Mouse (Mus musculus): ENCODE results near the gene Adm. TPM values are rescaled to one million over a fixed set of nuclear protein-coding genes. Genes with fewer than 3 reads are reported as not detected.

The Adm gene
- polyA plus RNA-seq, 1 experiment, result not detected

DNA sequence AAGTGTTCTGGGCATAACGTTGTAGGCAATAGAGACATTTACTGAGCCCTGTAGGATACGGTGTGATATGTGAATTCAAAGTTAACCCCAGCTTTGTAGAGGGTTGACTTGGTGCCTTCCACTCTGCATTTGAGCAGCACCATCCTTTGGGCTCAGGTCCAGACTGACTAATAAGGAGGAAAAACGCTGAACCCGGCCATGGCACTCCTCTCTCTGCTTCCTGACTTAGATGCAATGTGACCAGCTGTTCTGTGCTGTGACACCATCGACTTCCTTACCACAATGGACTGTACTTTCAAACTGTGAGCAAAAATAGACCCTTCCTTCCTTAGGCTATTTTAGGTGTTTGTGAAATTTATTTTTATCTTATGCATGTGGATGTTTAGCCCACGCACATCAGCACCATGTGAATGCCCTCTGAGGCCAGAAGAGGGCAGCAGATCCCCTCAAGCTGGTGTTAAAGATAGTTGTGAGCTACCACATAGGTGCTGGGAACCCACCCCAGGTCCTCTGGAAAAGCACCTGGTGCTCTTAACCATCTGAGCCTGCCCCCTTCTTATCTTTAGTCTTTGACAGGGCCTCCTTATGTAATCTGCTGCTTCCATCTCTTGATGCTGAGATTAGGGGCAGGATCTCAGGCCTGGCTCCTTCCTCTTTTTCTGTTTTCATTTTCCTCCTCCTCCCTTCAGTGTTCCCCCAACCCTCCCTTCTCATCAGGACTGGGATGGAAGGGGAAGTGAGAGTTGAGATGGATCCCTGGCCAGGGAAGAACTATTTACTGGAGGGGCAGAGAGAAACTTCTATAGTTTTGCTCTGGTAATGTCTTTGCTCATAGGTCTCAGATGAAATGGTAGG is 21.9 kb downstream of the Adm start:
- Histone ChIP-seq H3K9me3 (ENCODE audit: control insufficient read depth, low read length) (peaks cover 6% of the 10 kb centered on the region), H3K4me3 (replicated peaks) (no peak overlapping the region), H3K4me1 (ENCODE audit: control insufficient read depth) (no peaks in the 10 kb centered on the region), H3K27me3 (ENCODE audit: control insufficient read depth) (no peaks in the 10 kb centered on the region), H3K36me3 (ENCODE audit: control insufficient read depth) (no peaks in the 10 kb centered on the region)
- TF ChIP-seq GATA1 (IDR thresholded peaks at IDR 0.05; ENCODE audit: low read length), result no peak
- no peak for TF ChIP-seq TAL1 (IDR thresholded peaks at IDR 0.05; ENCODE audit: low read length)

DNA sequence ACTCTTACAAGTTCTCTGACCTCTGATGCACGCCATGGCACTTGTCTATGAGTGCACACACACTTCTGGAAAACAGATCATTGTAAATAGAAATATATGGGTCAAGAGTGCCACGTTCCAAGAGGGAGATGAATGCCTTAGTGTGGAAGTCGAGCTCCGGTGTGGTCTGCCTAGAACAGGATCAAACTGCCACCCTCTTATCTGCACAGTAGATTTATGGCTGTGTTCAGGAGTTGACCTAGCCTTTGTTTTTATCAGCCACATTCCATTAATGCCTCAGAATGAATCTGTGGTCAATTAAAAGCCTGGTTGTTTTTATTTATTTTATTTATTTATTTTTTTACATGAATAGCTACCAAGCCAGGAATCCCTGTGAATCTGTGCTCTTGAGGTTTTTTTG is 23.0 kb downstream of the Adm start:
- no peaks in the 10 kb centered on the region for H3K4me1 ChIP-seq (ENCODE audit: control insufficient read depth)
- H3K36me3 ChIP-seq (ENCODE audit: control insufficient read depth), result no peaks in the 10 kb centered on the region
- no peak overlapping the region for H3K4me3 ChIP-seq (replicated peaks)
- H3K9me3 ChIP-seq (ENCODE audit: control insufficient read depth, low read length), result peaks cover 6% of the 10 kb centered on the region
- no peak for TF ChIP-seq TAL1 (IDR thresholded peaks at IDR 0.05; ENCODE audit: low read length)
- TF ChIP-seq GATA1 (IDR thresholded peaks at IDR 0.05; ENCODE audit: low read length), result no peak
- no peaks in the 10 kb centered on the region for H3K27me3 ChIP-seq (ENCODE audit: control insufficient read depth)

DNA sequence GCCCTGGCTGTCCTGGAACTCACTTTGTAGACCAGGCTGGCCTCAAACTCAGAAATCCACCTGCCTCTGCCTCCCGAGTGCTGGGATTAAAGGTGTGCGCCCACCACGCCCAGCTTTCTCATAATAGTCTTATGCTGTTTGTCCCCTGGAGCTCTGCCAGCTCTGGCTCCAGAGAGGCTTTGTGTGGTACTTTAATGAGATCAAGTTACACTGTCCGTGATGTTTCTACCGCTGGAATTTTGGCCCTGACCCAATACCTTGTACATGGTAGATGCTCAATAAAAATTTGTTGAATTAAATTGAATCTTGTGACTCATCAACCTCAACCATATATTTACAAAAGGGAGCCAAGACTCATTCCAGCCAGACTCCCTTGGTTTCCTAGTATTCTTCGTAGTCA is 23.6 kb downstream of the Adm start:
- Histone ChIP-seq H3K4me3 (replicated peaks) (no peak overlapping the region), H3K36me3 (ENCODE audit: control insufficient read depth) (no peaks in the 10 kb centered on the region), H3K27me3 (ENCODE audit: control insufficient read depth) (no peaks in the 10 kb centered on the region), H3K4me1 (ENCODE audit: control insufficient read depth) (no peaks in the 10 kb centered on the region), H3K9me3 (ENCODE audit: control insufficient read depth, low read length) (peaks cover 6% of the 10 kb centered on the region)
- TF ChIP-seq GATA1 (IDR thresholded peaks at IDR 0.05; ENCODE audit: low read length), result no peak
- TF ChIP-seq TAL1 (IDR thresholded peaks at IDR 0.05; ENCODE audit: low read length), result no peak

DNA sequence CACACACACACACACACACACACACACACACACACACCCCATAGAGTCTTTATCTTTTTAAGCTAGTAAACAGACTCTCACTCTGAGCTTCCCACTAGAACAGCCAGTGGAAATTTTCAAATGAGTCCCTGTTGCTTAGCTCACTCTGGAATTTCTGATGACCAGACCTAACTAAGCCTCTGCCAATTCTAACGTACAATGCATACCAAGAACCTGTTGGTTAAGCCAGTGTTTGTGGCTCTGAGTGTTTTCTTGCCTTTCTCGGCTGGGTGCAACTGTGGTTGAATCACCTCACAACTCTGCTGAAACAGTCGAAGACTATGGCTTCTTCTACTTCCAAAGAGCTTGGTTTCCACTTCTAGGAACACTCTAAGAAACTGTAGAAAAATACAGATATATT is 27.8 kb downstream of the Adm start:
- Histone ChIP-seq H3K36me3 (ENCODE audit: control insufficient read depth) (no peaks in the 10 kb centered on the region), H3K4me3 (replicated peaks) (no peak overlapping the region), H3K27me3 (ENCODE audit: control insufficient read depth) (no peaks in the 10 kb centered on the region), H3K9me3 (ENCODE audit: control insufficient read depth, low read length) (no peaks in the 10 kb centered on the region), H3K4me1 (ENCODE audit: control insufficient read depth) (no peaks in the 10 kb centered on the region)
- TF ChIP-seq TAL1 (IDR thresholded peaks at IDR 0.05; ENCODE audit: low read length) (no peak), GATA1 (IDR thresholded peaks at IDR 0.05; ENCODE audit: low read length) (no peak)

DNA sequence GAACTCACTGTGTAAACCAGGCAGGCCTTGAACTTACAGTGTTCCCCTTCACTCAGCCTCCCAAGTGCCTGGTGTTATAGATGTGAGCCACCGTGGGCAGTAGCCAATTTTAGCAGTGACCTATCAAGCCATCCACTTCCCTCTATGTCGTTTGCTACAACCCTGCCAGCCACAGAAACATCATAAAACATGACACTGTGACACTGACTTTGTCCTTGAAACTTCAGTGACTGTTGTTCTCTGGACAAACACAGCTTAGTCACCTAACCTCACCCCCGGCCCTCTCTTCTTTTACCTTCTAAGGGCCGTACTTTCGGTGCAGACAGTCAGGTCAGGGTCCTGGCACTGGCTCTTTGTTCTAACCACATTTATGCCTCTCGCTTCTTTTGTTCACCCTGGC is 28.5 kb downstream of the Adm start:
- Histone ChIP-seq H3K27me3 (ENCODE audit: control insufficient read depth) (no peaks in the 10 kb centered on the region), H3K4me3 (replicated peaks) (no peak overlapping the region), H3K4me1 (ENCODE audit: control insufficient read depth) (no peaks in the 10 kb centered on the region), H3K36me3 (ENCODE audit: control insufficient read depth) (no peaks in the 10 kb centered on the region), H3K9me3 (ENCODE audit: control insufficient read depth, low read length) (no peaks in the 10 kb centered on the region)
- TF ChIP-seq GATA1 (IDR thresholded peaks at IDR 0.05; ENCODE audit: low read length), result no peak
- no peak for TF ChIP-seq TAL1 (IDR thresholded peaks at IDR 0.05; ENCODE audit: low read length)

DNA sequence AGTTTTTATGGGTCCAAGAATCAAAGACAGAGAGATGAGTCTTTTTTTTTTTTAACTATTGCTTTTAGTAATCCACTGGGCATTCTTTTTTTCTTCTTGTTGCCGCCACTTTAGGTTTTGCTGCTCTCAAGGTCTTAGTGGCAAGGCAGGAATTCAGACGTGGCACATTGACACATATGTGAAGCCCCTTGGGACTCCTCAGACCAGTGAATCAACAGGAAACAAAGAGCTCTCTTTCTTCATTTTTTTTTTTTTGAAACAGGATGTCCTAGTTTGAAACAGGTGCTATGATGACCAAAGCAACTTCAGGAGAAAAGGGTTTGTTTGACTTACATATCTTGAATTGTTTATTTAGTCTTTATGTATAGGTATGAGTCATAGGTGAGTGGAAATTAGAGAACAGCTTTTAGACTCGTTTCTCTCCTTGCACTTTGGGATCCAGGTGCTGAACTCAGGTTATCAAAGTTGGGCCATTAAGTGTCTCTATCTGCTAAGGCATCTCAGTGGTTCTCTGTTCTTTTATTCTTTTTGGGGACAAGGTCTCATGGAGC is 31.0 kb downstream of the Adm start:
- TF ChIP-seq TAL1 (IDR thresholded peaks at IDR 0.05; ENCODE audit: low read length) (no peak), GATA1 (IDR thresholded peaks at IDR 0.05; ENCODE audit: low read length) (no peak)
- no peaks in the 10 kb centered on the region for H3K4me1 ChIP-seq (ENCODE audit: control insufficient read depth)
- no peaks in the 10 kb centered on the region for H3K27me3 ChIP-seq (ENCODE audit: control insufficient read depth)
- no peaks in the 10 kb centered on the region for H3K9me3 ChIP-seq (ENCODE audit: control insufficient read depth, low read length)
- no peak overlapping the region for H3K4me3 ChIP-seq (replicated peaks)
- no peaks in the 10 kb centered on the region for H3K36me3 ChIP-seq (ENCODE audit: control insufficient read depth)

DNA sequence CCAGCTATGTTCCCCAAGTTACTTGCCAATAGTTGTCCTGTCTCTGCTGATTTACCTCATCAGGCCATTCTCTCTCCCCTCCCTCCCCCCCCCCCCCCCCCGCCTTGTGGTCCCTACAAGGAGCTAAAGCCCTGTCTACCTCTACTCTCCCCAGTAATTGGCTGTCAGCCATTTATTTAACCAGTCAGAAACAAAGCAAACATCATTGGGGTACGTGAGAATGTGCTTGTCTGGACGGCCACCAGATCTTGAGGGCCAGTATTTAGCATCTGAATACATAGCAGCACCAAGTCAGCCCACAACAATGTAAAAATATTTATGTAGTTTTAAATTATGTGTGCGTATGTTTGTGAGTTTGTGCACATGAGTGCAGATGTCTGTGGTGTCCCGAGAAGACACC is 39.1 kb downstream of the Adm start:
- Histone ChIP-seq H3K9me3 (ENCODE audit: control insufficient read depth, low read length) (no peaks in the 10 kb centered on the region), H3K27me3 (ENCODE audit: control insufficient read depth) (no peaks in the 10 kb centered on the region), H3K36me3 (ENCODE audit: control insufficient read depth) (no peaks in the 10 kb centered on the region), H3K4me1 (ENCODE audit: control insufficient read depth) (no peaks in the 10 kb centered on the region), H3K4me3 (replicated peaks) (no peak overlapping the region)
- TF ChIP-seq GATA1 (IDR thresholded peaks at IDR 0.05; ENCODE audit: low read length), result no peak
- TF ChIP-seq TAL1 (IDR thresholded peaks at IDR 0.05; ENCODE audit: low read length), result no peak

DNA sequence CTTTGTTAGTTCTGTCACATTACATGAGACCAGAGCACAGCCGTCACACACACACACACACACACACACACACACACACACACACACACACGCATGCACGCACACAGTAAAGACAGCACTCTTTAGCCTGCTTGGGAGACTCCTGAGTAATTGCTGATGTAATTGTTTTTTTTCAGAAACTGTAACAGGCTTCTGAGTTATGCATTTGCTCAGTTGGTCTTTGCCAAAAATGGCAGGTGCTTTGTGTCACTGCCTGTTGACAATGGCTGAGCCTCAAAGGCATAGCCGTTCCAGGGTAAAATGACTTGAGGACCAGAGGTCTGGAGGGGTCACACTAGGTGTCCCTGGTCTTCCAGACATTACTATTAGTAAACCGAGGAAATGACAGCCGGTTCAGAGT is 40.8 kb downstream of the Adm start:
- Histone ChIP-seq H3K4me3 (replicated peaks) (no peak overlapping the region), H3K9me3 (ENCODE audit: control insufficient read depth, low read length) (no peaks in the 10 kb centered on the region), H3K27me3 (ENCODE audit: control insufficient read depth) (no peaks in the 10 kb centered on the region), H3K36me3 (ENCODE audit: control insufficient read depth) (no peaks in the 10 kb centered on the region), H3K4me1 (ENCODE audit: control insufficient read depth) (no peaks in the 10 kb centered on the region)
- no peak for TF ChIP-seq GATA1 (IDR thresholded peaks at IDR 0.05; ENCODE audit: low read length)

DNA sequence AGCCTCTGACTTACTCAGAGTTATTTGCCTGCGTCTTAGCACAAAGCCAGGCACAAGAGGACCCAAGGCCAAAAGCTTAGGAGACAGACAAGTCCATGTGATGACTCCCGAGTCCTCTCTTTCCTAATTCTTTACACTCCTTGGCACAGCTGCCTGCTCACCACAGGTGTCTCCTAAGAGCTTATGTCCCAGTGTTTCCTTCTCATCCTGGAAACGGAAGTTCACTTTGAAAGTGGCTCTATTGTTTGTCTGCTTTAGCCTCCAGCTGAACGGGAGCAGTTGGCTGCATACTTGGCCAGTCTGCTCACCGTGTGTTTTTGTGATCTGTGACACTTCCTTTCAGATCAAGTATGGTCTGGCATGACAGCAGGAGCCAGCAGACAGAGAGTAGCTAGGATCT is 41.3 kb downstream of the Adm start:
- Histone ChIP-seq H3K4me1 (ENCODE audit: control insufficient read depth) (no peaks in the 10 kb centered on the region), H3K4me3 (replicated peaks) (no peak overlapping the region), H3K9me3 (ENCODE audit: control insufficient read depth, low read length) (no peaks in the 10 kb centered on the region), H3K27me3 (ENCODE audit: control insufficient read depth) (no peaks in the 10 kb centered on the region), H3K36me3 (ENCODE audit: control insufficient read depth) (no peaks in the 10 kb centered on the region)
- TF ChIP-seq GATA1 (IDR thresholded peaks at IDR 0.05; ENCODE audit: low read length) (no peak), TAL1 (IDR thresholded peaks at IDR 0.05; ENCODE audit: low read length) (no peak)

All from erythroblast, embryonic 14.5 days (primary cell).